Mouse (Mus musculus) lung, adult 2 months (tissue): Measurements from ENCODE around the gene Ptpn14. TPM values are rescaled to one million over a fixed set of nuclear protein-coding genes. Genes with fewer than 3 reads are reported as not detected.
A peak's percentile ranks its signal among the peaks of the same experiment; 100 is the strongest.

Experiments used
- DNase-seq: peaks from one replicate; pipeline ENCODE4 v3.0.0; 2022
- H3K4me1 ChIP-seq: fragments of 200-500 bp; 2 replicates; pipeline ENCODE4 v1.6.1; 2011; ENCODE audit warnings: low read length; ENCODE audit not compliant: control insufficient read depth, insufficient read depth
- H3K4me3 ChIP-seq: fragments of 200-500 bp; replicated peaks from 2 replicates; pipeline ENCODE3; 2011; ENCODE audit warnings: low read depth, mild to moderate bottlenecking, control low read depth, low read length; ENCODE audit errors: extremely low read depth
- CTCF ChIP-seq: fragments of 200-500 bp; IDR thresholded peaks from 2 replicates; pipeline ENCODE4 v1.5.1; 2011; ENCODE audit warnings: mild to moderate bottlenecking, low read length, control low read depth; ENCODE audit not compliant: insufficient read depth
- POLR2A ChIP-seq: fragments of 200-500 bp; IDR thresholded peaks from 2 replicates; pipeline ENCODE4 v1.6.1; 2011; ENCODE audit warnings: low read depth, mild to moderate bottlenecking, control low read depth, low read length, borderline replicate concordance; ENCODE audit errors: extremely low read depth
- WGBS: fragments of 180-500 bp; shearing (Covaris S2); methylation state at CpG from one replicate; pipeline ENCODE4 v1.1.7; 2018; 5-methylcytosine and 5-hydroxymethylcytosine counted together
- polyA plus RNA-seq: library from polyadenylated mRNA; depleted of rRNA; stranded (reverse); fragments of >200 nt; gene quantifications from 2 replicates; pipeline ENCODE4 v1.2.3, GENCODE M21; 2012

Ptpn14 gene
- polyA plus RNA-seq, 1 experiment: 19.7 TPM

- no peak for DNase-seq
- Histone ChIP-seq H3K4me3 (no peak overlapping the region), H3K4me1 (peaks cover 17% of the 10 kb centered on the region)
- 82% methylated on average over 8 of the region's 8 CpGs for WGBS
- TF ChIP-seq POLR2A (no peak), CTCF (peak; percentile 35; the same call in 1 of the 2 replicates)
Measured at GRCm38 (mm10) chr1:189870539-189870938, 142.5 kb downstream of the Ptpn14 start.

GRCm38 (mm10) chr1:189871625-189872024 lies 143.6 kb downstream of the Ptpn14 start:
- peaks cover 16% of the 10 kb centered on the region for H3K4me1 ChIP-seq
- 85% methylated on average over 8 of the region's 8 CpGs for WGBS
- TF ChIP-seq CTCF: no peak
- no peak for TF ChIP-seq POLR2A
- no peak for DNase-seq
- H3K4me3 ChIP-seq: no peak overlapping the region

GRCm38 (mm10) chr1:189872050-189872449 lies 144.0 kb downstream of the Ptpn14 start:
- DNase-seq: no peak
- TF ChIP-seq CTCF (no peak), POLR2A (no peak)
- WGBS: 83% methylated on average over 4 of the region's 4 CpGs
- Histone ChIP-seq H3K4me1 (peaks cover 13% of the 10 kb centered on the region), H3K4me3 (no peak overlapping the region)

GRCm38 (mm10) chr1:189873591-189873990 lies 145.5 kb downstream of the Ptpn14 start:
- 78% methylated on average over 8 of the region's 8 CpGs for WGBS
- no peak for DNase-seq
- H3K4me3 ChIP-seq: no peak overlapping the region
- no peak for TF ChIP-seq POLR2A
- no peak for TF ChIP-seq CTCF
- H3K4me1 ChIP-seq: peaks cover 5% of the 10 kb centered on the region; the same call in 1 of the 2 replicates

- Histone ChIP-seq H3K4me1 (peaks cover 6% of the 10 kb centered on the region; the same call in 1 of the 2 replicates), H3K4me3 (no peak overlapping the region)
- DNase-seq: peak; percentile 52
- TF ChIP-seq CTCF (no peak), POLR2A (no peak)
- 41% methylated on average over 6 of the region's 6 CpGs for WGBS
Measured at GRCm38 (mm10) chr1:189875439-189875861, 147.4 kb downstream of the Ptpn14 start.

- no peak for DNase-seq
- TF ChIP-seq POLR2A: no peak
- no peak for TF ChIP-seq CTCF
- WGBS: 75% methylated on average over 8 of the region's 8 CpGs
Measured at GRCm38 (mm10) chr1:189876162-189876561, 148.1 kb downstream of the Ptpn14 start.

GRCm38 (mm10) chr1:189879212-189879611 lies 151.1 kb downstream of the Ptpn14 start:
- WGBS: 43% methylated on average over 2 of the region's 2 CpGs
- no peak for DNase-seq
- Histone ChIP-seq H3K4me3 (no peak overlapping the region), H3K4me1 (peaks cover 6% of the 10 kb centered on the region; the same call in 1 of the 2 replicates)
- TF ChIP-seq POLR2A (no peak), CTCF (no peak)

More at GRCm38 (mm10) chr1:189876162-189876561, 148.1 kb downstream of the Ptpn14 start:
- Histone ChIP-seq H3K4me3 (no peak overlapping the region), H3K4me1 (peaks cover 6% of the 10 kb centered on the region; the same call in 1 of the 2 replicates)

GRCm38 (mm10) chr1:189879965-189880364 lies 151.9 kb downstream of the Ptpn14 start:
- Histone ChIP-seq H3K4me1 (peaks cover 5% of the 10 kb centered on the region; the same call in 1 of the 2 replicates), H3K4me3 (no peak overlapping the region)
- WGBS: 30% methylated on average over 8 of the region's 8 CpGs
- no peak for TF ChIP-seq POLR2A
- TF ChIP-seq CTCF: no peak
- DNase-seq: no peak

- TF ChIP-seq POLR2A: no peak
- TF ChIP-seq CTCF: no peak
- DNase-seq: no peak
- WGBS: 88% methylated on average over 14 of the region's 14 CpGs
- no peak overlapping the region for H3K4me3 ChIP-seq
- peaks cover 4% of the 10 kb centered on the region; the same call in 1 of the 2 replicates for H3K4me1 ChIP-seq
Measured at GRCm38 (mm10) chr1:189880745-189881144, 152.7 kb downstream of the Ptpn14 start.

GRCm38 (mm10) chr1:189882886-189883285 lies 154.8 kb downstream of the Ptpn14 start:
- 66% methylated on average over 7 of the region's 7 CpGs for WGBS
- peak; percentile 63 for DNase-seq
- Histone ChIP-seq H3K4me1 (peaks cover 4% of the 10 kb centered on the region; the same call in 1 of the 2 replicates), H3K4me3 (no peak overlapping the region)
- TF ChIP-seq POLR2A (no peak), CTCF (peak; percentile 73)
